Mouse (Mus musculus): ENCODE measurements around the gene Nav2. TPM values are rescaled to one million over a fixed set of nuclear protein-coding genes. Genes with fewer than 3 reads are reported as not detected.

Gene Nav2
- polyA plus RNA-seq, 1 experiment from 2014 or later, result 19.7 TPM

GRCm38 (mm10) chr7:49234288-49234687 lies 325.8 kb downstream of the Nav2 start:
- Histone ChIP-seq H3K4me1 (ENCODE audit: insufficient read depth) (peaks cover 4% of the 10 kb centered on the region; the same call in 1 of the 2 replicates), H3K4me3 (ENCODE audit: low read depth, low read length) (no peak overlapping the region), H3K4me2 (no peak overlapping the region), H3K36me3 (ENCODE audit: insufficient read depth) (no peaks in the 10 kb centered on the region), H3K9ac (no peak overlapping the region), H3K9me3 (ENCODE audit: low read depth, low read length) (no peaks in the 10 kb centered on the region), H3K27me3 (ENCODE audit: insufficient read depth, low read length) (no peaks in the 10 kb centered on the region), H3K27ac (ENCODE audit: low read depth) (no peak overlapping the region)
- DNase-seq (no peak), ATAC-seq (ENCODE audit: insufficient read depth) (no peak)
- TF ChIP-seq CTCF (IDR thresholded peaks at IDR 0.05; ENCODE audit: low read depth), result no peak
- 52% methylated on average over 8 of the region's 8 CpGs for WGBS

DNA sequence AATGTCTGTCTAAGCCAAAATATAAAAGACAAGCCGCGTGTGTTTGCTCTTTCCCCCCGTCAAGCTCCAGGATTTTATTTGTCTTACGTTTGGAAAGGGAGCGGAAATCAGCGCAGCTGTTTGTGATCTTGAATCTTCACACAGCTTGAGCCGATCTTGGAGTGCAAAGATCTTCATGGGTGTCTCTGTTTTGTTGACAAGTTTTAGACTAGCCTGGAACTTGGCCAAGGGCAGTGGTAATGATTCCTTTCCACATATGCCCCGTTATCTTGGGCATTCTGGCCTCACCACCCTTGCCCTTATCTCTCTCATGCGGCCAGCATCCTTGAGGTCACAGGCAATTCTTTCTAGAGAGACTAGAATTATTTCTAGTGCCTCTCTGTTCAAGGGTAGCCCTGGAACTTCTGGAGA lies 326.8 kb downstream of the Nav2 start:
- no peaks in the 10 kb centered on the region for H3K9me3 ChIP-seq (ENCODE audit: low read depth, low read length)
- H3K4me1 ChIP-seq (ENCODE audit: insufficient read depth), result peaks cover 4% of the 10 kb centered on the region; the same call in 1 of the 2 replicates
- WGBS, result 21% methylated on average over 9 of the region's 9 CpGs
- H3K27me3 ChIP-seq (ENCODE audit: insufficient read depth, low read length), result no peaks in the 10 kb centered on the region
- H3K27ac ChIP-seq (ENCODE audit: low read depth), result peak overlapping the region; percentile 44; the same call in 1 of the 2 replicates
- ATAC-seq (ENCODE audit: insufficient read depth), result no peak
- DNase-seq, result peak; percentile 82
- no peak overlapping the region for H3K4me2 ChIP-seq
- H3K4me3 ChIP-seq (ENCODE audit: low read depth, low read length), result no peak overlapping the region
- no peak overlapping the region for H3K9ac ChIP-seq
- no peak for TF ChIP-seq CTCF (IDR thresholded peaks at IDR 0.05; ENCODE audit: low read depth)
- no peaks in the 10 kb centered on the region for H3K36me3 ChIP-seq (ENCODE audit: insufficient read depth)

DNA sequence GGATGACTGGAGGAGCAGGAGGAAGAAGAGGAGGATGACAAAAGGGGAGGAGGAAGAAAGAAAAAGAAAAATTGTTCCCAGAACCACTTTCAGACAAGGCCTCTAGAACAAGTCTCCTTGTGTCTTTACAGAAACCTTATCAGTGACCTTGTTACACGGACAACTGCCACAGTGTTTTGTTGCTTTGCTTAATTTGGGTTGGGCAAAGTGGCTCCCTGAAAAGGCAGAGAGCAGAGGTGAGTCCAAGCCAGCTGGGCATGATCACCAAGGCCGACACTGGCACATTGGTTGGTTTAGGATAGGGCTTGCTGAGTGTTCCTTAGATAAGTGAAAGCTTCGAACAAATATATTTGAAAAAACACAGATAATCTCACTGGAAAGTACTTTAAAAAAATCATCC lies 327.3 kb downstream of the Nav2 start:
- no peak overlapping the region for H3K4me2 ChIP-seq
- H3K4me3 ChIP-seq (ENCODE audit: low read depth, low read length), result no peak overlapping the region
- TF ChIP-seq CTCF (IDR thresholded peaks at IDR 0.05; ENCODE audit: low read depth), result no peak
- H3K36me3 ChIP-seq (ENCODE audit: insufficient read depth), result no peaks in the 10 kb centered on the region
- ATAC-seq (ENCODE audit: insufficient read depth), result no peak
- no peak overlapping the region for H3K9ac ChIP-seq
- H3K4me1 ChIP-seq (ENCODE audit: insufficient read depth), result peaks cover 4% of the 10 kb centered on the region; the same call in 1 of the 2 replicates
- 49% methylated on average over 3 of the region's 3 CpGs for WGBS
- DNase-seq, result no peak
- H3K27me3 ChIP-seq (ENCODE audit: insufficient read depth, low read length), result no peaks in the 10 kb centered on the region
- H3K9me3 ChIP-seq (ENCODE audit: low read depth, low read length), result no peaks in the 10 kb centered on the region
- no peak overlapping the region; the same call in 1 of the 2 replicates for H3K27ac ChIP-seq (ENCODE audit: low read depth)

- Histone ChIP-seq H3K4me2 (no peak overlapping the region), H3K4me1 (ENCODE audit: insufficient read depth) (0 out of 2 replicates have a peak, but pooled peaks cover 2% of the 10 kb centered on the region), H3K9me3 (ENCODE audit: low read depth, low read length) (no peaks in the 10 kb centered on the region), H3K27me3 (ENCODE audit: insufficient read depth, low read length) (no peaks in the 10 kb centered on the region), H3K9ac (no peak overlapping the region), H3K27ac (ENCODE audit: low read depth) (no peak overlapping the region), H3K4me3 (ENCODE audit: low read depth, low read length) (no peak overlapping the region), H3K36me3 (ENCODE audit: insufficient read depth) (no peaks in the 10 kb centered on the region)
- WGBS, result 80% methylated on average over 7 of the region's 7 CpGs
- ATAC-seq (ENCODE audit: insufficient read depth) (no peak), DNase-seq (no peak)
- TF ChIP-seq CTCF (IDR thresholded peaks at IDR 0.05; ENCODE audit: low read depth), result no peak
Observed at GRCm38 (mm10) chr7:49240461-49240860, 331.9 kb downstream of the Nav2 start.

- 75% methylated on average over 3 of the region's 3 CpGs for WGBS
Observed at GRCm38 (mm10) chr7:49241229-49241751, 332.8 kb downstream of the Nav2 start.

DNA sequence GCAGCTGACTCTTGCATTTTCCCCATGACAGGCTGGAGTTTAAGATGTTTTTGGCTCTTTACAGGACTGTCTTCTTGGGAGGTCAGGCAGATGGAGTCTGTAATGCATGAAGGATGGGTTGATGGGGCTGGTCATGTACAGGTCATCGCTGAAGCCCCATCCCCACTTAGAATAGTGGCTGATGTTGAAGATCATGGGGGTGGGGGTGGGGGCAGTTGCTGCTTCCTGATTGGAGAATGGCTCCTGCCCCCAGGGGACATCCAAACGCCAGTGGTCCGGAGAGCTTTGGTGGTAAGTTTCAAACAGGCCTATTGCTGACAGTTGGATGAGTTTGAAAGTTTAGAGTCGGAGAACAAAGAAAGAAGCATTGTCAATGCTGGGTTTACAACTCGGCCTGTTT lies 333.7 kb downstream of the Nav2 start:
- TF ChIP-seq CTCF (IDR thresholded peaks at IDR 0.05; ENCODE audit: low read depth), result no peak
- H3K27ac ChIP-seq (ENCODE audit: low read depth), result no peak overlapping the region
- ATAC-seq (ENCODE audit: insufficient read depth), result no peak

More at GRCm38 (mm10) chr7:49241229-49241751, 332.8 kb downstream of the Nav2 start:
- ATAC-seq (ENCODE audit: insufficient read depth) (no peak), DNase-seq (no peak)
- H3K4me1 ChIP-seq (ENCODE audit: insufficient read depth), result 0 out of 2 replicates have a peak, but pooled peaks cover 2% of the 10 kb centered on the region
- H3K9me3 ChIP-seq (ENCODE audit: low read depth, low read length), result no peaks in the 10 kb centered on the region
- H3K9ac ChIP-seq, result no peak overlapping the region
- no peak overlapping the region for H3K27ac ChIP-seq (ENCODE audit: low read depth)
- TF ChIP-seq CTCF (IDR thresholded peaks at IDR 0.05; ENCODE audit: low read depth), result no peak
- no peaks in the 10 kb centered on the region for H3K27me3 ChIP-seq (ENCODE audit: insufficient read depth, low read length)
- no peak overlapping the region for H3K4me2 ChIP-seq
- H3K4me3 ChIP-seq (ENCODE audit: low read depth, low read length), result no peak overlapping the region
- H3K36me3 ChIP-seq (ENCODE audit: insufficient read depth), result no peaks in the 10 kb centered on the region

GRCm38 (mm10) chr7:49243079-49243478 lies 334.6 kb downstream of the Nav2 start:
- no peak overlapping the region for H3K9ac ChIP-seq
- TF ChIP-seq CTCF (IDR thresholded peaks at IDR 0.05; ENCODE audit: low read depth), result no peak
- H3K36me3 ChIP-seq (ENCODE audit: insufficient read depth), result no peaks in the 10 kb centered on the region
- H3K4me1 ChIP-seq (ENCODE audit: insufficient read depth), result peaks cover 10% of the 10 kb centered on the region
- WGBS, result 52% methylated on average over 4 of the region's 4 CpGs
- H3K27me3 ChIP-seq (ENCODE audit: insufficient read depth, low read length), result peaks cover 14% of the 10 kb centered on the region
- no peak for DNase-seq
- ATAC-seq (ENCODE audit: insufficient read depth), result no peak
- H3K4me3 ChIP-seq (ENCODE audit: low read depth, low read length), result no peak overlapping the region
- H3K27ac ChIP-seq (ENCODE audit: low read depth), result no peak overlapping the region
- H3K9me3 ChIP-seq (ENCODE audit: low read depth, low read length), result no peaks in the 10 kb centered on the region
- H3K4me2 ChIP-seq, result no peak overlapping the region

More for the DNA sequence above, 333.7 kb downstream of the Nav2 start:
- peak; percentile 43 for DNase-seq
- 35% methylated on average over 5 of the region's 5 CpGs for WGBS
- H3K36me3 ChIP-seq (ENCODE audit: insufficient read depth), result no peaks in the 10 kb centered on the region
- H3K9me3 ChIP-seq (ENCODE audit: low read depth, low read length), result no peaks in the 10 kb centered on the region
- no peak overlapping the region for H3K9ac ChIP-seq
- H3K27me3 ChIP-seq (ENCODE audit: insufficient read depth, low read length), result peaks cover 9% of the 10 kb centered on the region
- H3K4me2 ChIP-seq, result no peak overlapping the region
- no peak overlapping the region for H3K4me3 ChIP-seq (ENCODE audit: low read depth, low read length)
- H3K4me1 ChIP-seq (ENCODE audit: insufficient read depth), result 0 out of 2 replicates have a peak, but pooled peaks cover 3% of the 10 kb centered on the region
